Comparison of ENCODE assay signal across 12 mouse cellular contexts in the genomic region with DNA sequence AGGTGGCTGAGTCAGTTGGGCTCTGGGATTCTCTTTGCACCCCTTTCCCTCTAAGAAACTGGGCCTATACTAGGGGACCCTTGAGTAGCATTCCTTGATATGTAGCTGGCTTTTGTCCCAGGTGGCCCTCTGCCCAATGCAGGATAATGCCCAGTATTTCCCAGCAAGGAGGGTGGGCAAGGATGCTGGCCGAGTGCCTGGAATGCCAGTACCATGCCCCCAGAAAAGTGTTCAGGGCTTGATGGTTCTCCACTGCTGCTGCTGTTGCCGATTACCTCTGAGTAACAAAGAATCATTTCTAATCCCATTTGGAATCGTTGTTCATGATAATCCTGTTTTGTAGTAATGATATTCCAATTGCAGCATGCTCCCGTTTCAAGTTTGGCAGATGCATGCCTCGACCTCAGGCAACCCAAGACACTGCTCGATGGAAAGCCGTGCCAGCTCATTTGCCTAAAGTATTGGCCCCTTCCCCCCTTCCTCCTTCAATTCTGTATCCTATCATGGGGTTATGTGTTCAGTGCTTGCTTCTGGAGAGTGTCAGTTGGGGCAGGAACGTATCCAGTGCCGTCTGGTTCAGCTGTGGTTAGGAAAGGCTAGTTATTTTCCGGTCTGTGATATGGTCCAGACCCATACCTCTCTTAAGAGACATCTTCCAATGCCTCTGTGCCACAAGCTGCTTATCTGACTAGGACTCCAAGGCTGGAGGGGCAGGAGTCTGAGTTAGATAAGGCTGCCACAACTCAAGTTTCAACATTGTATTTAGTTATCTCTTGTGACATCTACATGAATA. TPM values are rescaled to one million over a fixed set of nuclear protein-coding genes. Genes with fewer than 3 reads are reported as not detected.
DNase-seq lines count a peak whose midpoint lies in the region; ATAC-seq lines count a peak whose summit lies in the region.
"Had no signal": no experiment of that assay in that cellular context is flagged by ENCODE, and none has a peak within 500 bp of the region (broad histone marks: within the 10 kb centered on the region; RNA-seq: fewer than 3 reads in every experiment).

No protein-coding gene starts in this region.

- H3K4me3 ChIP-seq in forebrain, embryonic 13.5 days = no peak overlapping the region
- H3K4me3 ChIP-seq in forebrain, embryonic 11.5 days (ENCODE audit: low read depth, low read length) = no peak overlapping the region
- H3K4me3 ChIP-seq in liver, embryonic 12.5 days = no peak overlapping the region
- H3K4me3 ChIP-seq: embryonic facial prominence, embryonic 12.5 days; limb, embryonic 13.5 days had no signal

- H3K36me3 ChIP-seq in forebrain, embryonic 13.5 days (ENCODE audit: poor library complexity, severe bottlenecking) = no peaks in the 10 kb centered on the region; the same call in 1 of the 2 replicates
- no peaks in the 10 kb centered on the region for H3K36me3 ChIP-seq in forebrain, embryonic 11.5 days (ENCODE audit: control insufficient read depth, insufficient read depth, low read length)
- H3K36me3 ChIP-seq in liver, embryonic 12.5 days = no peaks in the 10 kb centered on the region
- H3K36me3 ChIP-seq: embryonic facial prominence, embryonic 12.5 days; limb, embryonic 13.5 days had no signal

- peak; percentile 67 for ATAC-seq in forebrain, embryonic 13.5 days
- ATAC-seq in forebrain, embryonic 11.5 days (replicated peaks; ENCODE audit: low FRiP score) = no peak
- peak; percentile 93 for ATAC-seq in liver, embryonic 12.5 days
- ATAC-seq in activated CD4-positive, CD25-positive, alpha-beta regulatory T cell, adult 4 months = no peak
- no peak for ATAC-seq in CD4-positive, CD25-positive, alpha-beta regulatory T cell, adult 4 months
- ATAC-seq: intestine, postnatal 0 days had no signal

- WGBS in forebrain, embryonic 13.5 days = 62% methylated on average over 10 of the region's 10 CpGs
- 90% methylated on average over 10 of the region's 10 CpGs for WGBS in forebrain, embryonic 11.5 days
- WGBS in liver, embryonic 12.5 days (ENCODE audit: insufficient replicate concordance) = 41% methylated on average over 10 of the region's 10 CpGs

- DNase-seq in forebrain, embryonic 11.5 days (ENCODE audit: low spot score) = no peak
- peak; percentile 62 for DNase-seq in right cerebral cortex, postnatal 4 days
- no peak for DNase-seq in right cerebral cortex, postnatal 25 days
- DNase-seq in urinary bladder, postnatal 4 days (ENCODE audit: low spot score in 2 of 2) = no peak
- DNase-seq: thymus, postnatal 36 days had no signal

- H3K27ac ChIP-seq in forebrain, embryonic 13.5 days = no peak overlapping the region
- H3K27ac ChIP-seq in forebrain, embryonic 11.5 days (ENCODE audit: low read depth, low read length) = no peak overlapping the region
- H3K27ac ChIP-seq in liver, embryonic 12.5 days = peak overlapping the region; percentile 69
- H3K27ac ChIP-seq: embryonic facial prominence, embryonic 12.5 days; limb, embryonic 13.5 days had no signal

- H3K4me2 ChIP-seq in forebrain, embryonic 13.5 days = no peak overlapping the region
- no peak overlapping the region for H3K4me2 ChIP-seq in forebrain, embryonic 11.5 days (ENCODE audit: low read depth, low read length, severe bottlenecking)
- H3K4me2 ChIP-seq in liver, embryonic 12.5 days = peak overlapping the region; percentile 38
- H3K4me2 ChIP-seq: embryonic facial prominence, embryonic 12.5 days; limb, embryonic 13.5 days had no signal

- peaks cover 12% of the 10 kb centered on the region for H3K4me1 ChIP-seq in forebrain, embryonic 13.5 days
- H3K4me1 ChIP-seq in forebrain, embryonic 11.5 days (replicated peaks; ENCODE audit: control insufficient read depth, insufficient read depth, low read length) = no peaks in the 10 kb centered on the region
- peaks cover 24% of the 10 kb centered on the region for H3K4me1 ChIP-seq in liver, embryonic 12.5 days
- H3K4me1 ChIP-seq: embryonic facial prominence, embryonic 12.5 days; limb, embryonic 13.5 days had no signal

- no peak overlapping the region for H3K9ac ChIP-seq in forebrain, embryonic 13.5 days
- H3K9ac ChIP-seq in forebrain, embryonic 11.5 days (ENCODE audit: low read length) = no peak overlapping the region
- H3K9ac ChIP-seq in liver, embryonic 12.5 days = no peak overlapping the region
- H3K9ac ChIP-seq: embryonic facial prominence, embryonic 12.5 days; limb, embryonic 13.5 days had no signal

- no peaks in the 10 kb centered on the region for H3K27me3 ChIP-seq in forebrain, embryonic 13.5 days
- no peaks in the 10 kb centered on the region for H3K27me3 ChIP-seq in forebrain, embryonic 11.5 days (ENCODE audit: control insufficient read depth, insufficient read depth, low read length)
- no peaks in the 10 kb centered on the region for H3K27me3 ChIP-seq in liver, embryonic 12.5 days (replicated peaks)
- H3K27me3 ChIP-seq: embryonic facial prominence, embryonic 12.5 days; limb, embryonic 13.5 days had no signal

- H3K9me3 ChIP-seq in forebrain, embryonic 13.5 days (replicated peaks) = no peaks in the 10 kb centered on the region
- H3K9me3 ChIP-seq in forebrain, embryonic 11.5 days (ENCODE audit: control insufficient read depth, low read length) = no peaks in the 10 kb centered on the region
- no peaks in the 10 kb centered on the region for H3K9me3 ChIP-seq in liver, embryonic 12.5 days (replicated peaks)
- H3K9me3 ChIP-seq: embryonic facial prominence, embryonic 12.5 days; limb, embryonic 13.5 days had no signal

RNA-seq across cellular contexts. Expression of a gene that starts 33.7 kb away (rescaled TPM):
- polyA plus RNA-seq in forebrain, embryonic 13.5 days (2015; fragmentation: Nextera tagmentation; extraction: Ambion mirVana) = 35.4 and 40.8 TPM in 2 replicates
- polyA plus RNA-seq in forebrain, embryonic 11.5 days (2014; fragmentation: Nextera tagmentation; extraction: Ambion mirVana) = 43.5 and 47.5 TPM in 2 replicates
- polyA plus RNA-seq in liver, embryonic 12.5 days (2016; fragmentation: Nextera tagmentation; extraction: Ambion mirVana) = 31.9 and 34.6 TPM in 2 replicates
- polyA plus RNA-seq in activated CD4-positive, CD25-positive, alpha-beta regulatory T cell, adult 4 months (2017; shearing (Covaris generic)) = 10 to 100 TPM in 1 of 2 experiments, 1 to 10 TPM in 1; 8.8 to 13.3 TPM
- polyA plus RNA-seq in CD4-positive, CD25-positive, alpha-beta regulatory T cell, adult 4 months (2017; shearing (Covaris generic)) = 10 to 100 TPM in 1 of 2 experiments, 1 to 10 TPM in 1; 9.9 to 14.9 TPM

Comparison
In these comparisons a context has a peak if more than half of its experiments do, and no peak if none do; other contexts are left out.
1. ATAC-seq: peak in forebrain, embryonic 13.5 days (single experiment) and liver, embryonic 12.5 days (single experiment); none in forebrain, embryonic 11.5 days (single experiment), activated CD4-positive, CD25-positive, alpha-beta regulatory T cell, adult 4 months (single experiment) and CD4-positive, CD25-positive, alpha-beta regulatory T cell, adult 4 months (single experiment).